Mouse (Mus musculus): ENCODE measurements around the gene Psmb7. TPM values are rescaled to one million over a fixed set of nuclear protein-coding genes. Genes with fewer than 3 reads are reported as not detected.

Gene Psmb7
- polyA plus RNA-seq, 1 experiment = 115 TPM

GRCm38 (mm10) chr2:38578602-38579521, 65.0 kb downstream of the Psmb7 start:
- no peaks in the 10 kb centered on the region for H3K4me1 ChIP-seq (ENCODE audit: control insufficient read depth, insufficient read depth, low read length)
- TF ChIP-seq CTCF (IDR thresholded peaks at IDR 0.05; ENCODE audit: control insufficient read depth, insufficient read depth, insufficient replicate concordance, low read depth, low read length) = no peak
- no peak for TF ChIP-seq POLR2A (IDR thresholded peaks at IDR 0.05; ENCODE audit: control insufficient read depth, low read depth, low read length)
- H3K4me3 ChIP-seq (ENCODE audit: control insufficient read depth, low read depth, low read length) = no peak overlapping the region
- no peaks in the 10 kb centered on the region for H3K36me3 ChIP-seq (ENCODE audit: control insufficient read depth, insufficient read depth, low read length)
- H3K27ac ChIP-seq (ENCODE audit: control insufficient read depth, insufficient read depth, low read depth, low read length) = no peak overlapping the region
- no peaks in the 10 kb centered on the region for H3K27me3 ChIP-seq (ENCODE audit: control insufficient read depth, insufficient read depth, low read length)

GRCm38 (mm10) chr2:38574697-38575096, 69.2 kb downstream of the Psmb7 start:
- Histone ChIP-seq H3K27ac (ENCODE audit: control insufficient read depth, insufficient read depth, low read depth, low read length) (no peak overlapping the region), H3K27me3 (ENCODE audit: control insufficient read depth, insufficient read depth, low read length) (no peaks in the 10 kb centered on the region), H3K4me3 (ENCODE audit: control insufficient read depth, low read depth, low read length) (no peak overlapping the region), H3K36me3 (ENCODE audit: control insufficient read depth, insufficient read depth, low read length) (no peaks in the 10 kb centered on the region), H3K4me1 (ENCODE audit: control insufficient read depth, insufficient read depth, low read length) (no peaks in the 10 kb centered on the region)
- no peak for TF ChIP-seq POLR2A (IDR thresholded peaks at IDR 0.05; ENCODE audit: control insufficient read depth, low read depth, low read length)
- TF ChIP-seq CTCF (IDR thresholded peaks at IDR 0.05; ENCODE audit: control insufficient read depth, insufficient read depth, insufficient replicate concordance, low read depth, low read length) = no peak

- Histone ChIP-seq H3K27me3 (ENCODE audit: control insufficient read depth, insufficient read depth, low read length) (no peaks in the 10 kb centered on the region), H3K27ac (ENCODE audit: control insufficient read depth, insufficient read depth, low read depth, low read length) (no peak overlapping the region), H3K4me1 (ENCODE audit: control insufficient read depth, insufficient read depth, low read length) (no peaks in the 10 kb centered on the region), H3K4me3 (ENCODE audit: control insufficient read depth, low read depth, low read length) (no peak overlapping the region), H3K36me3 (ENCODE audit: control insufficient read depth, insufficient read depth, low read length) (no peaks in the 10 kb centered on the region)
- TF ChIP-seq POLR2A (IDR thresholded peaks at IDR 0.05; ENCODE audit: control insufficient read depth, low read depth, low read length) (no peak), CTCF (IDR thresholded peaks at IDR 0.05; ENCODE audit: control insufficient read depth, insufficient read depth, insufficient replicate concordance, low read depth, low read length) (no peak)
Observed at GRCm38 (mm10) chr2:38571971-38572601, 71.8 kb downstream of the Psmb7 start.

GRCm38 (mm10) chr2:38562596-38562995, 81.3 kb downstream of the Psmb7 start:
- Histone ChIP-seq H3K4me1 (ENCODE audit: control insufficient read depth, insufficient read depth, low read length) (peaks cover 3% of the 10 kb centered on the region), H3K27ac (ENCODE audit: control insufficient read depth, insufficient read depth, low read depth, low read length) (no peak overlapping the region), H3K36me3 (ENCODE audit: control insufficient read depth, insufficient read depth, low read length) (no peaks in the 10 kb centered on the region), H3K4me3 (ENCODE audit: control insufficient read depth, low read depth, low read length) (no peak overlapping the region), H3K27me3 (ENCODE audit: control insufficient read depth, insufficient read depth, low read length) (no peaks in the 10 kb centered on the region)
- no peak for TF ChIP-seq CTCF (IDR thresholded peaks at IDR 0.05; ENCODE audit: control insufficient read depth, insufficient read depth, insufficient replicate concordance, low read depth, low read length)
- TF ChIP-seq POLR2A (IDR thresholded peaks at IDR 0.05; ENCODE audit: control insufficient read depth, low read depth, low read length) = no peak

GRCm38 (mm10) chr2:38560296-38561227, 83.3 kb downstream of the Psmb7 start:
- Histone ChIP-seq H3K27ac (ENCODE audit: control insufficient read depth, insufficient read depth, low read depth, low read length) (no peak overlapping the region), H3K27me3 (ENCODE audit: control insufficient read depth, insufficient read depth, low read length) (no peaks in the 10 kb centered on the region), H3K4me1 (ENCODE audit: control insufficient read depth, insufficient read depth, low read length) (peaks cover 3% of the 10 kb centered on the region), H3K36me3 (ENCODE audit: control insufficient read depth, insufficient read depth, low read length) (no peaks in the 10 kb centered on the region), H3K4me3 (ENCODE audit: control insufficient read depth, low read depth, low read length) (no peak overlapping the region)
- TF ChIP-seq CTCF (IDR thresholded peaks at IDR 0.05; ENCODE audit: control insufficient read depth, insufficient read depth, insufficient replicate concordance, low read depth, low read length) = no peak
- no peak for TF ChIP-seq POLR2A (IDR thresholded peaks at IDR 0.05; ENCODE audit: control insufficient read depth, low read depth, low read length)

- Histone ChIP-seq H3K27me3 (ENCODE audit: control insufficient read depth, insufficient read depth, low read length) (no peaks in the 10 kb centered on the region), H3K4me3 (ENCODE audit: control insufficient read depth, low read depth, low read length) (no peak overlapping the region), H3K27ac (ENCODE audit: control insufficient read depth, insufficient read depth, low read depth, low read length) (no peak overlapping the region), H3K36me3 (ENCODE audit: control insufficient read depth, insufficient read depth, low read length) (no peaks in the 10 kb centered on the region), H3K4me1 (ENCODE audit: control insufficient read depth, insufficient read depth, low read length) (peaks cover 3% of the 10 kb centered on the region)
- no peak for TF ChIP-seq POLR2A (IDR thresholded peaks at IDR 0.05; ENCODE audit: control insufficient read depth, low read depth, low read length)
- TF ChIP-seq CTCF (IDR thresholded peaks at IDR 0.05; ENCODE audit: control insufficient read depth, insufficient read depth, insufficient replicate concordance, low read depth, low read length) = no peak
Observed at GRCm38 (mm10) chr2:38556721-38557120, 87.2 kb downstream of the Psmb7 start.
